Mouse (Mus musculus): ENCODE measurements around the gene Chst15. TPM values are rescaled to one million over a fixed set of nuclear protein-coding genes. Genes with fewer than 3 reads are reported as not detected.

The Chst15 gene
- polyA plus RNA-seq, 1 experiment from 2014 or later = 17.1 TPM

GRCm38 (mm10) chr7:132349075-132349572, 32.1 kb upstream of the Chst15 start:
- Histone ChIP-seq H3K9me3 (replicated peaks) (no peaks in the 10 kb centered on the region), H3K36me3 (no peaks in the 10 kb centered on the region), H3K27ac (replicated peaks) (no peak overlapping the region), H3K9ac (replicated peaks) (no peak overlapping the region), H3K27me3 (replicated peaks) (no peaks in the 10 kb centered on the region), H3K4me2 (no peak overlapping the region), H3K4me1 (no peaks in the 10 kb centered on the region; the same call in 1 of the 2 replicates), H3K4me3 (replicated peaks) (no peak overlapping the region)
- WGBS = 75% methylated on average over 6 of the region's 6 CpGs
- ATAC-seq (ENCODE audit: low FRiP score) = no peak

GRCm38 (mm10) chr7:132347273-132348045, 30.4 kb upstream of the Chst15 start:
- WGBS = 82% methylated on average over 9 of the region's 9 CpGs
- Histone ChIP-seq H3K4me1 (no peaks in the 10 kb centered on the region; the same call in 1 of the 2 replicates), H3K27ac (replicated peaks) (no peak overlapping the region), H3K9me3 (replicated peaks) (no peaks in the 10 kb centered on the region), H3K4me3 (replicated peaks) (no peak overlapping the region), H3K4me2 (no peak overlapping the region), H3K9ac (replicated peaks) (no peak overlapping the region), H3K36me3 (no peaks in the 10 kb centered on the region), H3K27me3 (replicated peaks) (no peaks in the 10 kb centered on the region)
- ATAC-seq (ENCODE audit: low FRiP score) = no peak

- Histone ChIP-seq H3K4me2 (no peak overlapping the region), H3K4me3 (replicated peaks) (no peak overlapping the region), H3K36me3 (no peaks in the 10 kb centered on the region), H3K9ac (replicated peaks) (no peak overlapping the region), H3K9me3 (replicated peaks) (no peaks in the 10 kb centered on the region), H3K27me3 (replicated peaks) (no peaks in the 10 kb centered on the region), H3K4me1 (no peaks in the 10 kb centered on the region; the same call in 1 of the 2 replicates), H3K27ac (replicated peaks) (no peak overlapping the region)
- WGBS = 69% methylated on average over 5 of the region's 5 CpGs
- no peak for ATAC-seq (ENCODE audit: low FRiP score)
These were observed 28.6 kb upstream of the Chst15 start for GRCm38 (mm10) chr7:132345526-132346070.

- Histone ChIP-seq H3K4me1 (no peaks in the 10 kb centered on the region; the same call in 1 of the 2 replicates), H3K9ac (replicated peaks) (no peak overlapping the region), H3K36me3 (no peaks in the 10 kb centered on the region), H3K9me3 (replicated peaks) (no peaks in the 10 kb centered on the region), H3K4me3 (replicated peaks) (no peak overlapping the region), H3K4me2 (no peak overlapping the region), H3K27me3 (replicated peaks) (no peaks in the 10 kb centered on the region), H3K27ac (replicated peaks) (no peak overlapping the region)
- no peak for ATAC-seq (ENCODE audit: low FRiP score)
- 82% methylated on average over 4 of the region's 4 CpGs for WGBS
These were observed 27.6 kb upstream of the Chst15 start for GRCm38 (mm10) chr7:132344606-132345005.

GRCm38 (mm10) chr7:132343900-132344299, 26.9 kb upstream of the Chst15 start:
- Histone ChIP-seq H3K9me3 (replicated peaks) (no peaks in the 10 kb centered on the region), H3K9ac (replicated peaks) (no peak overlapping the region), H3K4me3 (replicated peaks) (no peak overlapping the region), H3K27ac (replicated peaks) (no peak overlapping the region), H3K4me1 (peaks cover 2% of the 10 kb centered on the region; the same call in 1 of the 2 replicates), H3K27me3 (replicated peaks) (no peaks in the 10 kb centered on the region), H3K4me2 (no peak overlapping the region), H3K36me3 (no peaks in the 10 kb centered on the region)
- ATAC-seq (ENCODE audit: low FRiP score) = no peak
- 94% methylated on average over 2 of the region's 2 CpGs for WGBS

- Histone ChIP-seq H3K4me3 (replicated peaks) (no peak overlapping the region), H3K4me1 (peaks cover 4% of the 10 kb centered on the region; the same call in 1 of the 2 replicates), H3K36me3 (no peaks in the 10 kb centered on the region), H3K4me2 (no peak overlapping the region), H3K27me3 (replicated peaks) (no peaks in the 10 kb centered on the region), H3K9ac (replicated peaks) (no peak overlapping the region), H3K9me3 (replicated peaks) (no peaks in the 10 kb centered on the region), H3K27ac (replicated peaks) (no peak overlapping the region)
- 76% methylated on average over 2 of the region's 2 CpGs for WGBS
- ATAC-seq (ENCODE audit: low FRiP score) = no peak
These were observed 26.1 kb upstream of the Chst15 start for GRCm38 (mm10) chr7:132343146-132343545.

- H3K9me3 ChIP-seq (replicated peaks) = no peaks in the 10 kb centered on the region
- 88% methylated on average over 14 of the region's 14 CpGs for WGBS
These were observed 22.2 kb upstream of the Chst15 start for GRCm38 (mm10) chr7:132339041-132339839.

GRCm38 (mm10) chr7:132338350-132338749, 21.3 kb upstream of the Chst15 start:
- no peaks in the 10 kb centered on the region for H3K36me3 ChIP-seq
- no peaks in the 10 kb centered on the region for H3K27me3 ChIP-seq (replicated peaks)
- 58% methylated on average over 6 of the region's 6 CpGs for WGBS
- H3K27ac ChIP-seq (replicated peaks) = peak overlapping the region; percentile 37; the same call in 1 of the 2 replicates
- H3K4me1 ChIP-seq = peaks cover 22% of the 10 kb centered on the region
- H3K4me3 ChIP-seq (replicated peaks) = no peak overlapping the region
- H3K4me2 ChIP-seq = no peak overlapping the region
- no peaks in the 10 kb centered on the region for H3K9me3 ChIP-seq (replicated peaks)
- no peak for ATAC-seq (ENCODE audit: low FRiP score)
- no peak overlapping the region for H3K9ac ChIP-seq (replicated peaks)

More at GRCm38 (mm10) chr7:132339041-132339839, 22.2 kb upstream of the Chst15 start:
- no peaks in the 10 kb centered on the region for H3K27me3 ChIP-seq (replicated peaks)
- H3K4me3 ChIP-seq (replicated peaks) = no peak overlapping the region
- H3K9ac ChIP-seq (replicated peaks) = no peak overlapping the region
- no peaks in the 10 kb centered on the region for H3K36me3 ChIP-seq
- H3K27ac ChIP-seq (replicated peaks) = no peak overlapping the region; the same call in 1 of the 2 replicates
- peaks cover 22% of the 10 kb centered on the region for H3K4me1 ChIP-seq
- H3K4me2 ChIP-seq = no peak overlapping the region
- ATAC-seq (ENCODE audit: low FRiP score) = no peak

- H3K9me3 ChIP-seq (replicated peaks) = no peaks in the 10 kb centered on the region
- H3K27me3 ChIP-seq (replicated peaks) = no peaks in the 10 kb centered on the region
- no peak overlapping the region for H3K4me2 ChIP-seq
- 67% methylated on average over 11 of the region's 11 CpGs for WGBS
- no peak for ATAC-seq (ENCODE audit: low FRiP score)
- no peak overlapping the region for H3K9ac ChIP-seq (replicated peaks)
- peaks cover 23% of the 10 kb centered on the region for H3K4me1 ChIP-seq
- no peaks in the 10 kb centered on the region for H3K36me3 ChIP-seq
- H3K4me3 ChIP-seq (replicated peaks) = no peak overlapping the region
- H3K27ac ChIP-seq (replicated peaks) = peak overlapping the region; percentile 37; the same call in 1 of the 2 replicates
These were observed 20.4 kb upstream of the Chst15 start for GRCm38 (mm10) chr7:132337268-132337917.

- Histone ChIP-seq H3K27me3 (replicated peaks) (no peaks in the 10 kb centered on the region), H3K9ac (replicated peaks) (no peak overlapping the region; the same call in 1 of the 2 replicates), H3K4me3 (replicated peaks) (no peak overlapping the region), H3K4me2 (no peak overlapping the region), H3K4me1 (peaks cover 29% of the 10 kb centered on the region), H3K9me3 (replicated peaks) (no peaks in the 10 kb centered on the region), H3K27ac (replicated peaks) (no peak overlapping the region), H3K36me3 (no peaks in the 10 kb centered on the region)
- WGBS = 54% methylated on average over 3 of the region's 3 CpGs
- no peak for ATAC-seq (ENCODE audit: low FRiP score)
These were observed 19.8 kb upstream of the Chst15 start for GRCm38 (mm10) chr7:132336781-132337180.

- Histone ChIP-seq H3K27ac (replicated peaks) (no peak overlapping the region), H3K27me3 (replicated peaks) (no peaks in the 10 kb centered on the region), H3K4me2 (no peak overlapping the region), H3K4me1 (peaks cover 30% of the 10 kb centered on the region), H3K4me3 (replicated peaks) (no peak overlapping the region), H3K9ac (replicated peaks) (no peak overlapping the region), H3K9me3 (replicated peaks) (no peaks in the 10 kb centered on the region), H3K36me3 (no peaks in the 10 kb centered on the region)
- 93% methylated on average over 4 of the region's 4 CpGs for WGBS
- no peak for ATAC-seq (ENCODE audit: low FRiP score)
These were observed 18.3 kb upstream of the Chst15 start for GRCm38 (mm10) chr7:132335367-132335766.

Data from neural tube, embryonic 15.5 days (tissue).